In the genomic region with DNA sequence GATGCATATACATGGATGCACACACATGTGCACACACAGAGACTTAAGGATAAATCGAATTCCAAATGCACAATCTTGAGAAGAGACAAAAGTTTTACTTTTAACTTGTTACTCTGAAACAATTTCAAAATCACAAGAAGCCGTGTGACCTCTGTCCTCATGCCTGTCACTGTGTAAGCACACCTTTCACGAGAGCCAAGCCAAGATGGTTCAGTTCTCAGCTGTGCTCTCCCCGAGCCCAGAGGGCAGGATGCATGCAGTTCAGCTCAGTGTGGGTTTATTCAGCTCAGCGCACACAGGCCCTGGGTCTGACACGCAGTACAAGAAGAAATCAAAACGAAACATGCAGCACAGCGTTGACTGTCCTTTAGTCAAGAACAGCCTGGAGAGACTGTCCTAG, we compare ENCODE assay signal across 22 mouse cellular contexts. TPM values are rescaled to one million over a fixed set of nuclear protein-coding genes. Genes with fewer than 3 reads are reported as not detected.
DNase-seq lines count a peak whose midpoint lies in the region; ATAC-seq and TF ChIP-seq lines count a peak whose summit lies in the region.
"Had no signal": no experiment of that assay in that cellular context is flagged by ENCODE, and none has a peak within 500 bp of the region (broad histone marks: within the 10 kb centered on the region; RNA-seq: fewer than 3 reads in every experiment).

No protein-coding gene starts in this region.

- H3K4me3 ChIP-seq in liver, embryonic 16.5 days (ENCODE audit: low read depth, low read length), result no peak overlapping the region
- H3K4me3 ChIP-seq in liver, postnatal 0 days (ENCODE audit: low read depth, low read length), result no peak overlapping the region
- H3K4me3 ChIP-seq: embryonic facial prominence, embryonic 12.5 days; embryonic facial prominence, embryonic 15.5 days; gastrocnemius, adult 2 months; hindbrain, embryonic 12.5 days had no signal

- TF ChIP-seq CTCF in liver, postnatal 0 days (IDR thresholded peaks at IDR 0.05; ENCODE audit: low read depth), result no peak

- TF ChIP-seq EP300 in liver, postnatal 0 days (IDR thresholded peaks at IDR 0.05; ENCODE audit: low read depth), result no peak

- H3K9me3 ChIP-seq in liver, embryonic 16.5 days (replicated peaks; ENCODE audit: control insufficient read depth, low read length), result no peaks in the 10 kb centered on the region
- no peaks in the 10 kb centered on the region for H3K9me3 ChIP-seq in liver, postnatal 0 days (ENCODE audit: low read length)
- H3K9me3 ChIP-seq: embryonic facial prominence, embryonic 12.5 days; embryonic facial prominence, embryonic 15.5 days; hindbrain, embryonic 12.5 days had no signal

- ATAC-seq in liver, embryonic 16.5 days (ENCODE audit: low read depth), result peak; percentile 51
- no peak for ATAC-seq in liver, postnatal 0 days
- ATAC-seq: CD4-positive, CD25-positive, alpha-beta regulatory T cell, adult 4 months; forebrain, embryonic 14.5 days; forebrain, postnatal 0 days had no signal

- no peak overlapping the region for H3K9ac ChIP-seq in liver, embryonic 16.5 days (ENCODE audit: low read depth, low read length)
- H3K9ac ChIP-seq in liver, postnatal 0 days (replicated peaks), result no peak overlapping the region
- H3K9ac ChIP-seq: embryonic facial prominence, embryonic 12.5 days; embryonic facial prominence, embryonic 15.5 days; forebrain, postnatal 0 days; hindbrain, embryonic 12.5 days had no signal

- 71% methylated on average over 8 of the region's 8 CpGs for WGBS in liver, embryonic 16.5 days (ENCODE audit: insufficient replicate concordance)
- WGBS in liver, postnatal 0 days (ENCODE audit: insufficient replicate concordance), result 74% methylated on average over 8 of the region's 8 CpGs

- H3K4me2 ChIP-seq in liver, embryonic 16.5 days (ENCODE audit: low read depth, low read length), result no peak overlapping the region
- H3K4me2 ChIP-seq in liver, postnatal 0 days (ENCODE audit: low read depth, low read length), result no peak overlapping the region
- H3K4me2 ChIP-seq: embryonic facial prominence, embryonic 12.5 days; embryonic facial prominence, embryonic 15.5 days; heart, embryonic 11.5 days; hindbrain, embryonic 12.5 days had no signal

- peaks cover 3% of the 10 kb centered on the region for H3K4me1 ChIP-seq in liver, embryonic 16.5 days (ENCODE audit: control insufficient read depth, low read depth, low read length)
- H3K4me1 ChIP-seq in liver, postnatal 0 days (ENCODE audit: insufficient read depth), result no peaks in the 10 kb centered on the region; the same call in 1 of the 2 replicates
- H3K4me1 ChIP-seq: embryonic facial prominence, embryonic 12.5 days had no signal

- DNase-seq in kidney, adult 9 months, result peak; percentile 19
- DNase-seq in kidney, adult 18-20 months, result no peak
- DNase-seq in liver, postnatal 0 days, result no peak
- peak; percentile 35 for DNase-seq in yolk sac, embryonic 10.5 days (ENCODE audit: low spot score)
- no peak for DNase-seq in ovary, postnatal 14 days (ENCODE audit: low spot score)
- DNase-seq: adrenal gland, adult 2 months; adrenal gland, postnatal 14 days; cerebellum, adult 11 months; cerebellum, adult 2 months; cerebellum, adult 9-11 months; forebrain, postnatal 0 days; gastrocnemius, adult 2 months; gastrocnemius, postnatal 14 days; heart, adult 11 months had no signal

- no peaks in the 10 kb centered on the region for H3K27me3 ChIP-seq in liver, embryonic 16.5 days (ENCODE audit: control insufficient read depth, insufficient read depth, low read depth, low read length)
- no peaks in the 10 kb centered on the region for H3K27me3 ChIP-seq in liver, postnatal 0 days (ENCODE audit: insufficient read depth, low read length)
- H3K27me3 ChIP-seq: embryonic facial prominence, embryonic 12.5 days; embryonic facial prominence, embryonic 15.5 days; hindbrain, embryonic 12.5 days had no signal

- no peaks in the 10 kb centered on the region; the same call in 1 of the 2 replicates for H3K36me3 ChIP-seq in liver, embryonic 16.5 days (ENCODE audit: control insufficient read depth, insufficient read depth)
- H3K36me3 ChIP-seq in liver, postnatal 0 days (replicated peaks; ENCODE audit: insufficient read depth, low read length), result peaks cover 10% of the 10 kb centered on the region

- H3K27ac ChIP-seq in liver, embryonic 16.5 days (ENCODE audit: low read length), result no peak overlapping the region
- H3K27ac ChIP-seq in liver, postnatal 0 days (ENCODE audit: low read depth), result no peak overlapping the region
- H3K27ac ChIP-seq: embryonic facial prominence, embryonic 12.5 days; embryonic facial prominence, embryonic 15.5 days; gastrocnemius, adult 2 months; hindbrain, embryonic 12.5 days had no signal

RNA-seq across cellular contexts. Expression of gene Fbxw8, which starts 49.7 kb away (rescaled TPM):
- polyA plus RNA-seq in liver, embryonic 16.5 days (2015; fragmentation: Nextera tagmentation; extraction: Ambion mirVana), result 6.5 and 7.9 TPM in 2 replicates
- 6.3 and 7.1 TPM in 2 replicates for polyA plus RNA-seq in liver, postnatal 0 days (2015; fragmentation: Nextera tagmentation; extraction: Ambion mirVana)

RNA-seq across cellular contexts. Expression of gene Hrk, which starts 58.9 kb away (rescaled TPM):
- polyA plus RNA-seq in liver, embryonic 16.5 days (2015; fragmentation: Nextera tagmentation; extraction: Ambion mirVana), result not detected in 2 replicates
- not detected in 2 replicates for polyA plus RNA-seq in liver, postnatal 0 days (2015; fragmentation: Nextera tagmentation; extraction: Ambion mirVana)
- polyA plus RNA-seq: adrenal gland, adult 2 months; C2C12; CD4-positive, CD25-positive, alpha-beta regulatory T cell, adult 4 months; heart, embryonic 11.5 days had no signal

Comparison
In these comparisons a context has a peak if more than half of its experiments do, and no peak if none do; other contexts are left out.
1. DNase-seq: peak in kidney, adult 9 months (single experiment) and yolk sac, embryonic 10.5 days (single experiment); none in kidney, adult 18-20 months (single experiment), liver, postnatal 0 days (single experiment) and ovary, postnatal 14 days (single experiment).